Mouse (Mus musculus) lung, postnatal 10 days (tissue): ENCODE measurements around the gene Akap6.

Source experiments
- DNase-seq: peaks from one replicate; pipeline ENCODE4 v3.0.0; 2021

Akap6 gene

GRCm38 (mm10) chr12:52699146-52699545 is at the start of gene Akap6:
Gene Akap6, plus strand, starts transcription at chr12:52699383.
- DNase-seq, result no peak

DNA sequence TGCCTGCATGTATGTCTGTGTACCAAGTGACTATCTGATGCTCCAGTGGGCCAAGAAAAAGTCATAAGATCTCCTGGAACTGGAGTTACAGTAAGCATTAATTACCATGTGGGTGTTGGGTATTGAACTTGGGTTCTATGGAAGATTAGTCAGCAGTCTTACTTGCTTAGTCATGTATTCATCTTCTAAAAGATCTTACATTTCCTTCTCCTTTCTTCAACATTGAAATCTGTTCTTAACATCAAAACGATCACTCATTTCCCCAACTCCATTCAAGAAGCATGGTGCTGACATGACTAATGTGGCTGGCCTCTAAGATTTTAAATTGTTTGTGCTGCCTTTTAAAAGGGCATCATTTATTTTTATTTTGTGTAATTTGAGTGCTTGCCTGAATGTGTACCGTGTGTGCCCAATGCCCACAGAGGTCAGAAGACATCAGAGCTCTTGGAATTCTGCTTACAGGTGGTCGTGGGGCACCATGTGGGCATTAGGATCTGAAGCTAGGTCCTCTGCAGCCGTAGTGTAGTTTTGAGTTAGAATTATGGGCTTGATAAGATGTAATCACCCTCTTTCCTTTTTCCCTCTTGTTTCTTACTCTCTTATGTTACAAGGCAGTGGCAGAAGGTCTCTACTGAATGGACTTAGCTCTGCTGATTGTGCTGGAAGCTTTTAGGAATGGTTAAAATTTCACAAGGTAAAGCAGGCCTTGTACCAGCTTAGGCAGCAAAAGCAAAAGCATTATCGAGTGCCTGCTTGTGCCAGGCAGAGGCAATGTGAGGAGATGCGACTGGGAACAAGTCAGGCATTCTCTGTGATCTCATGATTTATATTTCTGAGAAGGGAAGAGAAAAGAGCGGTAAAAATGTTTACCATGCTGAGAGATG is 36.0 kb upstream of the Akap6 start:
- no peak for DNase-seq

DNA sequence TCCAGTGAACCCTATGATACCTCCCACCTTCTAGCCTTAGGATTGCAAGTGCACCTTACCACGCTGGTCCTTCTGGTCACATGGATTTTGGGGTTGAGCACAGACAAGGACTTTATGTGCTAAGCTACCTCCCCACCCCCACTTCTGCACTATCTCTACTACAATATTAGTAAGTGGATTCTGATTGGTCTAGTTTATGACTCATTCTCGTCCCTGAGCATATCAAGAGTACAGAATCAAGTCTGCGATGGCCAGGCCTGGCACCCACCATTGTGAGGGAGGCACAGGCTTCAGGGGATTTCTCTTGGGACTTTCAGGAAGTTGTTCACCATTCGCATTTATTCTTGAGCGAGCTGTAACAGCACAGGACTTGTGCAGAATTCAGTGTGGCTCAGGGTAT is 34.2 kb upstream of the Akap6 start:
- DNase-seq, result no peak

GRCm38 (mm10) chr12:52671436-52671835 is 27.7 kb upstream of the Akap6 start:
- peak; percentile 2 for DNase-seq

- DNase-seq, result no peak
These were observed 27.2 kb upstream of the Akap6 start for GRCm38 (mm10) chr12:52671943-52672342.

DNA sequence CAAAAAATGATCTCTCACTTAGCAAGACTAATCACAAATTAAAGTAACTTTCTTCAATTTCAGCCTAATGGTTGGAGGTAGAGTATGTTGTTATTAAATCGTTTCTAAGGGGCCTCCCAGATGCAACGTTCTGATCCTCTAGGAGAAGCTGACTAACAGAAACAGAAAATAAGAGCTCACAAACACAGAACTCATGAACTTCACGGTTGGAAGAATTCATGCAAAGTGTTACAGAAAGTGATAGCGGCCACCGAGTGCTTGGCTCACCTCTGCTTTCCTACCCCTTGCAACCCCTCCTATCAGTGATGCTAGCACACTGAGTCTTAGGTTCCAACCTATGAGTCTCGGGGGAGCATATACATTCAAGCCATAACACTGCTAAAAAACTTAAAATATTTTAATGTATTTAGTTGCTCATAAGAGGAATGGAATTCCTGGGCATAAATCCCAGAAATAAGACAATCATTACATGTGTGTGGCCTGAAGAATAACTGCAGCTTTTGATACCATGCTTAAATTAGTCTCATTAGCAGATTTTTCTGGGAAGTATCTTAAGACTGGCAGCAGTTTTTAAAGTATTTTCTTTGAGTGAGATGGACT is 25.7 kb upstream of the Akap6 start:
- DNase-seq, result no peak

DNA sequence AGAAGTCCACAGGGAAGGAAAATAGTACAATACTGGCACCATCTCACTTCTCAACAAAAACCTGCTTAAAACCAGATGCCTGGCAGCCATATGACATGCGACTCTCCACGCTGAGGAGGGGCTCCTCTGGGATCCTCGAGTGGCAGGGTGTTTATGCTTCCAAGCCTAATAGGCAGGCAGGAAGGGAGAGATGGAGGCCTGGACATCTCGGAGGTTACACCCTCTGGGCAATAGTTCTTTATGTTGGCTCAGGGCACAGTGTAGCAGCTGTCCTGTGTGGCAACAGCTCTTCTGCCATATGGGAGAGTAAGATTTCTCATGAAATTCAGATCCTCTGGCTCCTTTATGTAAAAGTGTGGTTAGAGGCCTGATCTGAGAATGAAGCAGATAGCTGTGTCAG is 24.2 kb upstream of the Akap6 start:
- no peak for DNase-seq

- no peak for DNase-seq
These were observed 11.8 kb upstream of the Akap6 start for GRCm38 (mm10) chr12:52687355-52687754.

DNA sequence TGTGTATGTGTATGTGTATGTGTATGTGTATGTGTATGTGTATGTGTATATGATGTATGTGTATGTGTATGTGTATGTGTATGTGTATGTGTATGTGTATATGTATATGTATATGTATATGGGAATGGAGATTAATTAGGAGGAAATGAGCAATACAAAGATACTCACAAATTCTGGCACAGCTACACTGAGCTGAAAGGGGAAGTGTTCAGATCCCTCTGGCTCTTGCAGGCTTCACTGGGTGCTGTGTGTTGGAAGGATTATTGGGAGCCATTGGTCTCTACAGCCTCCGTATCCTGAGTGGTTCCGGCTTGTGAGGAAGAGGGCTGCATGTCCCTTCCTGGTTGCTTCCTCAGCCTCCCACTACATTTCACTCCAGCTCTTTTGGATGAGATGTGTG is 10.5 kb upstream of the Akap6 start:
- no peak for DNase-seq

DNA sequence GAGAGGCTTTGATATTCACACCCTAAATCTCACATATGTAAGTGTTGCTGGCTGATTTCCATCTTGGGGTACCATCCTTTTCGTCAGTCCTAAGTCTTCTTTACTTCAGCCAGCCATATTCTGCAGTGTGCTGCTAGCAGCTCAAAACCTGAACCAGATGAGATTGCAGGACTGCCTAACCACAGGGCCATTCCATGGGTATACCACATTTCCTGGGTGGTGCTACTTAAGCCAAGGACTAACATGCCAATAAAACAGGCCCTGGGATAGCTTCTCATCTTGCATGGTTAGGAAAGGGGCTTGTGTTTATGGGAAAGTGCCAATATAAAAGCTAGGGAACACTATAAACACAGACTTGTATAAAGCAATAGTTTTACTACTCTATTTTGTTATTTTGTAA is 7.6 kb upstream of the Akap6 start:
- DNase-seq, result no peak

DNA sequence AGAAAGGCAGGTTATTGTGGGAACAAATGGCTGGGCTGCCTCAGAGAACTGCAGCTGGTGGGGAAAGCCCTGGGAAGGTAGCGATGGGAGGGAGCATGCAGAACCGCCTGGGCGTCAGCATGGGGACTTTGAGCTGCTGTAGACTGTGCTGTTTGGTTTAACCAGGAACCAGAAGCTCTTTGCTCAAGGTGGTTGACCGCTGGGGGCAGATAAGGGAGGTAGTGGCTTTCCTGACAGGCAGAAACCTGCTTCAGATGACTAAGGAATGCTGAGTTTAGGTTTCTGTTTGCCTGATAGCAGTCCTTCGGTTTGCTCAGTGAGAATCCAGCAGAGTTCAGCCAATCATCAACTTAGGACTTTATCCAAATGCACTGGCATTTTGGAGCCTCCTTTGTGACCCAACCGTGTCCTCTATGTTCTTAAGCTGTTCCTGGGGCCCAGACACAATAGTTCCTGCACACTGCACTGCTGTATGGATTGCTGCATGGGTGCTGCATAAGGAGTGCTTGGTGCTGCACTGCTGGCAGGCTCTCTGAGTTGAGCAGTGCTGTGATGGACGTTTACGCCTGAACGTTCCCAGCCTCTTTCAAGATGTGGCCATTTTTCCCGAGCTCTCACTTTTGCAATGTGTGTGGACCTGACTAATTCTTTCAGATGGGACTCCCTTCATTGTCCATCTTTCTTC is 6.8 kb upstream of the Akap6 start:
- DNase-seq, result no peak

- no peak for DNase-seq
These were observed 1.6 kb upstream of the Akap6 start for GRCm38 (mm10) chr12:52697407-52698109.

- DNase-seq, result no peak
These were observed 780 bp upstream of the Akap6 start for GRCm38 (mm10) chr12:52698276-52698930.

DNA sequence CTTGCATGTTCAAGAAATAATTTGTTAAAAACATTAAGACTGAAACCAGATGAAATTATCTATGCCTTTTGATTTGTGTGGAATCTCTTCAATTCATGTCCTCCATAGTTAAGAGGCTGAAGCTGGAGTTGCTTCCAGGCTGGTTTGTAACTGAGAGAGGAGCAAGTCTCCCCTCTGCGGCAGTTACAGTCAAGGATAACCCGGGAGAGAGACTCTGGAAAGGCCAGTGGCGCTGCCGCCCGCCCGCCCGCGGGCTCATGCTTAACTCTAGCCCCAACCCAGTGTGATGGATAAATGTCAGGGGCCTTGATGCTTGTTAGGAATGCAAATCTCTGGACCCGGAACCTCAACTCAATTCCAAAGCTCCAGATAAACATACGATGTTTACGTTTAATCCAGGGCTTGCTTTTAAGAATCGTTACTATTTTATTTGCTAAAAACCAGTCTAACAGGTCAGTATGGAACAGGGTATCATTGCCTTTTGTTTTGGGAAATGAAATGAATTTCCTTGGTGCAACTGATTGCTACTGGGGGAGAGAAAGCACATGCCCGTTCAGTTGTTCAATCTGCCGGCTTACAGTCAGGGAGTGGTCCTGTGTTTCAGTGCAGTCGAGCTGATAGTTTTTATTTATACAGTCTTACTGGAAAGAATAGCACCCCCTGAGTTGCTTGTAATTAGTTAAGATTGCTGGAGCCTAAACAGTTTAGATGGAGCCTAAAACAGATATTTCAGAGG is 946 bp downstream of the Akap6 start:
- DNase-seq, result no peak

- DNase-seq, result no peak
These were observed 1.6 kb downstream of the Akap6 start for GRCm38 (mm10) chr12:52700697-52701191.

GRCm38 (mm10) chr12:52701201-52701641 is 2.0 kb downstream of the Akap6 start:
- peak; percentile 11 for DNase-seq

DNA sequence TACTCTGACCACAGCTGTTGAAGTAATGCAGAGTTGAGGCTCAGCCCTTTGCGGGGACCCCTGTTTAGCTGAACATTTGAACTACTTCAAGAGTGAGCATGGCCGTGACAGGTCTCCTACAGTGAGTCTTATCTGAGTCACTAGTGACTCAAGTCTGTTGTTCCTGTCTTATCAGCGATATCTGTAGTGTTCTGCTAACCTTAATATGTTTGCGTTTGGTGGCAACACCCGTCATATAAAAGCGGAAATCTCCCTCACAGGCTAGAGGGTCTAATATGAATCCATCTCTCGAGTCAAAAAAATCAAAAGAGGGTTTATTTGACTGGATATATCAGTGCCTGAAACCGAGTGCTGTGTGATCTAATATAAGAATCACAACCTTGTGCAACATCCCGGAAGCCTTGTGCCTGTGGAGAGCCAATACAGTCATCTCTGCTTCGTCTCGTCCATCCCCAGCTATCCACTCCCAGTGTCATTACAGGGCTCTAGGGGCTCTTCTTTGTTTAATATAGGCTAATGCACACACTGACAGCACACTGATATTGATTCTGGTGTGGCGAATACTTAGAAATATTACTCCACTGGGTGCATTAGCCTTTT is 3.3 kb downstream of the Akap6 start:
- no peak for DNase-seq

GRCm38 (mm10) chr12:52704081-52704480 is 4.9 kb downstream of the Akap6 start:
- DNase-seq, result no peak

- no peak for DNase-seq
These were observed 5.6 kb downstream of the Akap6 start for GRCm38 (mm10) chr12:52704810-52705209.

GRCm38 (mm10) chr12:52711382-52711781 is 12.2 kb downstream of the Akap6 start:
- DNase-seq, result no peak
